Mouse (Mus musculus): ENCODE results near the gene Fosb. TPM values are rescaled to one million over a fixed set of nuclear protein-coding genes. Genes with fewer than 3 reads are reported as not detected.

Gene Fosb
- polyA plus RNA-seq (2012; rRNA removed): 5.1 and 10.1 TPM in 2 replicates

GRCm38 (mm10) chr7:19309884-19310641 is at the start of gene Fosb:
TSS of gene Fosb (minus strand) at chr7:19310051.

GRCm38 (mm10) chr7:19359299-19359891 is 49.5 kb upstream of the Fosb start, which contains the start of the genes Cd3eap and Ppp1r13l:
TSS of gene Cd3eap (minus strand) at chr7:19359483.
TSS of gene Ppp1r13l (plus strand) at chr7:19359749.

GRCm38 (mm10) chr7:19344237-19344847 is 34.5 kb upstream of the Fosb start, which contains the start of gene Ercc1:
TSS of gene Ercc1 (plus strand) at chr7:19344778.

GRCm38 (mm10) chr7:19282385-19282784 is 27.5 kb downstream of the Fosb start, which contains the start of gene Rtn2:
TSS of gene Rtn2 (plus strand) at chr7:19282624.

DNA sequence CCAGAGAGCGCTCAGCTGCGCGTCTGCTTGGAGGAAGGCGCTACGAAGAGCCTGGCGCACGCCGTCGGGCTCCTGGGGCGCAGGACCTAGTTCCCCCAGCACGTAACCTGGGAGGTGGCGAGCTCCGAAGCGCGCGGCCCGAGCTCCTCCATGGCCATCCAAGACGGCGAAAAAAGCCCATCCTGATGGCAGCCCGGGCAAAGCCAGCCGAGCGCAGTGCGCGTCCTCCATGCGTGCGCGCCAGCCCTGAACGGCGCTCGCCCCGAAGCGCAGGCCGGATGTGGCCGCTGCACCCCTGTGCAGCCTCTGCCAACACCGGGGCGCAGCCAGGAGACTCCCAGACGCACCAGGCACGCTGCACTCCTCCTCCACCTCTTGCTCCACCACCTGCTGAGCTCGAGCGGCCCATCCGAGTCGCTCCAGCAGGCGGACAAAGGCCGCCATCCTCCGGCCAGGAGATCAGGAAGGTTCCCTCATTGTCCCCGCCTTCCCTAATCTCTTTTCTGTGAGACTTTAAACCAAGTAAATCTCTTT is 30.2 kb downstream of the Fosb start, which contains the start of gene Ppm1n:
TSS of gene Ppm1n (minus strand) at position 484 of the 534 bp plus-strand sequence.

DNA sequence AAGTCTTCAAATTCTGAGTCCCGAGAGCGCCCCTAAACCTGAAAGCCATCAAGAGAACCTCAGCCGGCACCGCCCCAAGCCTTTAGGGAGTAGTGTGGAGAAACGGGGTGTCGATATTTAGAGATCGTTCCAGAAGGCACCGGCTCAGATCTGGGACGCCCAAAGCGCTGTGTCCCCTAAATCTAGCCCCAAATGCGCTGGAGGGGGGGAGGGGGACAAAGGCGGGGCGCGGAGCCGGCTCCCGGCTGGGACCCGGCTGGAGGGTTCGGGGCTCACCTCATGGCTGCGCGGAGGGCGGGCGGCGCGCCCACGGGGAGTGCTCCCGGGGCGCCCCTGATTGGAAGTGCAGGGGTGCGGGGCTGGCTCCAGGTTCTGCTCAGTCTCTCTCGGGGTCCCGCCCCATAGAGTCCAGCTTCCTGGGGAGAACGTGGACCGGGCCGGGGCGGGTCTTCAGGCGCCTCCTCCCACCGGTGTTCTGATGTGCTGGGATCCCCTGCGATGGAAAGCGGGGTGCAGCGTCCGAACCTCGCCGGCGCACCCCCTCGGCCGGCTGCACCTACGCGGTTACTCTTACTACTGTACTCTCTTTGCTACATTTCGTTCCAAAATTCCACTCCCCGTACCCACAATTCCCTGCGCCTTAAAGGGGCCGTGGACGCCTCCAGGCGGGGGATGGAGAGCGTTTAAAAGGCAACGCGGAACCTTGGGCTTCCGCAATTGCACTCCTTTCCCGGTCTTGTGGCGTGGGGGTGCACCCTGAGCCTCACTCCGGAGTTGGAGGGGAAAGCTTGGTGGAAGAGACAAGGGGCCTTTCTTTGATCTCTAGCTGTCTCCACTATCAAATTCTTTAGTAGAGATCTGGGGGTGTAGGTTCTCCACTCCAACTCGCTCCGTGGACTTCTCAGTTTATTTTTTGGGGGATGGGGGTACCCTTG is 38.3 kb downstream of the Fosb start, which contains the start of gene Vasp:
TSS of gene Vasp (minus strand) at position 580 of the 935 bp plus-strand sequence.

Other genes with a start within 250 kb of the Fosb start
- gene Dmwd, start 233.8 kb downstream of the Fosb start, polyA plus RNA-seq (2012; rRNA removed): 169 and 185 TPM in 2 replicates
- gene Dmpk, start 226.2 kb downstream of the Fosb start, polyA plus RNA-seq (2012; rRNA removed): 478 and 584 TPM in 2 replicates
- 117 and 130 TPM in 2 replicates for gene Six5, start 215.5 kb downstream of the Fosb start, polyA plus RNA-seq (2012; rRNA removed)
- 0.26 and 0.76 TPM in 2 replicates for gene Gm4969, start 191.7 kb downstream of the Fosb start, polyA plus RNA-seq (2012; rRNA removed)
- 16.2 and 18.5 TPM in 2 replicates for gene Fbxo46, start 190.2 kb downstream of the Fosb start, polyA plus RNA-seq (2012; rRNA removed)
- 15.1 and 19.6 TPM in 2 replicates for gene Qpctl, start 160.8 kb downstream of the Fosb start, polyA plus RNA-seq (2012; rRNA removed)
- gene Snrpd2, start 160.3 kb downstream of the Fosb start, polyA plus RNA-seq (2012; rRNA removed): 49.6 and 49.8 TPM in 2 replicates
- 0.46 and 0.69 TPM in 2 replicates for gene Gipr, start 143.9 kb downstream of the Fosb start, polyA plus RNA-seq (2012; rRNA removed)
- gene Eml2, start 133.6 kb downstream of the Fosb start, polyA plus RNA-seq (2012; rRNA removed): 84.0 and 89.9 TPM in 2 replicates
- 11.0 and 12.7 TPM in 2 replicates for gene Gpr4, start 97.5 kb downstream of the Fosb start, polyA plus RNA-seq (2012; rRNA removed)
- 40.3 and 44.6 TPM in 2 replicates for gene Opa3, start 81.7 kb downstream of the Fosb start, polyA plus RNA-seq (2012; rRNA removed)
- gene Vasp, start 38.2 kb downstream of the Fosb start, polyA plus RNA-seq (2012; rRNA removed): 197 and 215 TPM in 2 replicates
- 0.18 and 0.25 TPM in 2 replicates for gene Ppm1n, start 30.0 kb downstream of the Fosb start, polyA plus RNA-seq (2012; rRNA removed)
- gene Rtn2, start 27.4 kb downstream of the Fosb start, polyA plus RNA-seq (2012; rRNA removed): 31.9 and 40.5 TPM in 2 replicates
- 35.4 and 52.6 TPM in 2 replicates for gene Ercc1, start 34.7 kb upstream of the Fosb start, polyA plus RNA-seq (2012; rRNA removed)
- gene Cd3eap, start 49.4 kb upstream of the Fosb start, polyA plus RNA-seq (2012; rRNA removed): 10.1 and 12.5 TPM in 2 replicates
- 19.9 and 21.5 TPM in 2 replicates for gene Ppp1r13l, start 49.7 kb upstream of the Fosb start, polyA plus RNA-seq (2012; rRNA removed)
- gene Ercc2, start 72.0 kb upstream of the Fosb start, polyA plus RNA-seq (2012; rRNA removed): 99.9 and 104 TPM in 2 replicates
- gene Klc3, start 94.1 kb upstream of the Fosb start, polyA plus RNA-seq (2012; rRNA removed): 11.6 and 13.6 TPM in 2 replicates
- 1.5 and 2.0 TPM in 2 replicates for gene Ckm, start 94.7 kb upstream of the Fosb start, polyA plus RNA-seq (2012; rRNA removed)
- gene Mark4, start 148.8 kb upstream of the Fosb start, polyA plus RNA-seq (2012; rRNA removed): 56.2 and 68.8 TPM in 2 replicates
- 14.5 and 14.7 TPM in 2 replicates for gene Exoc3l2, start 153.3 kb upstream of the Fosb start, polyA plus RNA-seq (2012; rRNA removed)
- 23.3 and 32.2 TPM in 2 replicates for gene Bloc1s3, start 198.3 kb upstream of the Fosb start, polyA plus RNA-seq (2012; rRNA removed)
- gene Trappc6a, start 198.3 kb upstream of the Fosb start, polyA plus RNA-seq (2012; rRNA removed): 122 and 123 TPM in 2 replicates
- 1.3 and 1.9 TPM in 2 replicates for gene Nkpd1, start 207.8 kb upstream of the Fosb start, polyA plus RNA-seq (2012; rRNA removed)